Mouse (Mus musculus) adrenal gland, postnatal 25 days (tissue): ENCODE data around the gene Prkcg. TPM values are rescaled to one million over a fixed set of nuclear protein-coding genes. Genes with fewer than 3 reads are reported as not detected.
A peak's percentile ranks its signal among the peaks of the same experiment; 100 is the strongest.
"Not testable (repeated sequence)": the region's sequence is repeated elsewhere in the genome, so short reads cannot be mapped to it uniquely, and the experiment has no call there.

Experiments used
- DNase-seq: peaks from one replicate; pipeline ENCODE4 v3.0.0; 2021; ENCODE audit warnings: mixed read lengths
- long read RNA-seq: library from polyadenylated mRNA; stranded (forward); transcript quantifications from one replicate; pipeline ENCODE4 v2.0.0, GENCODE M21; 2021
- total RNA-seq: library from RNA; stranded (reverse); gene quantifications from 2 replicates; pipeline ENCODE4 v1.2.3, GENCODE M21; 2021

Prkcg gene
- total RNA-seq, result 1.0 and 1.2 TPM in 2 replicates
- long read RNA-seq, result 0 reads

DNA sequence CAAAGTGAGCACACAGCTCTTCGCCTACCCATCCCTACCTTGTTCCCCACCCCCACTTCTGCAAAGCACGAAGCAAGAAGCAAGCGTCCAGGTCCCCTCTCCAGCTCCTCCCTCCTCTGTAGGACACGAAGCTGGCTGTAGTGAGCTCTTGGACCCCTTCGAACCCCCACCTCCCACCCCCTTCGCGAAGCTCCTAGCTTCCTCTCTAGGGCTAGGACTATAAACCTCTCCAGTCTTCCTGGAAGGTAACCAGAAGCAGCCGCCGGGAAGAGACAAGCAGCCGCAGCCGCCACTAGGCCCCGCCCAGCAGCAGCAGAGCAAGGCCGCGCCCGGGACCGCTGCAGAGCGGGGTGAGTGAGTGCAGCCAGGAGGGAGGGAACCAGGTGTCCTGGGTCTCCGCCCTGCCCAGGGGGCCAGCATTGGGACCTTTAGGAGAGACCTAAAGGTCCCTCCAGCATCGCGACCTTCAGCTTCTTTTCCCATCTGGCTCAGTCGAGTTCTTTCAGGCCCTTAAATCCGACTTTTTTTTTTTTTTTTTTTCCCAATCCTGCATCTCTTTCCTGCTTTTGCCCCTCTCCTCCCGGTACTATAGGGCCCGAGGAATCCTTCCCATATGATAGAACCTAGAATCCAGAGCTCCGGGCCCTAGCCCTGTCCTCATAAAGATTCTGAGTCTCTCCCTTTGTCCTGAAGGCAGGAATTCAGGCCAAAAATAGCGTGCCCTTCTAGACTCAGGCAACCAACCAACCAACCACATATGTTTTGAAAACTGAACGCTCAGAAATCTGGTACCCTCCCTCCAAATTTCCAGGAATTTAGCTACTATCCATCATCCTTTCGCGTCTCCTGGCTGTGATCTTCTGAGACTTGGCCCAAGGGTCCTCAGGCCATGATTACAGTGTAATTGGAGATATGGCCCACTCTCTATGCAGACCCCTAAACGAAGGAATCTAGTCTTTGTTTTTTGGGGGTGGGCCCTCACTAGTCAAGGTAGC is at the start of gene Prkcg, which contains the start of gene Myadm:
Gene Prkcg (plus strand): TSS at position 204 of the 995 bp plus-strand sequence.
Gene Myadm (plus strand): TSS at position 105 of the 995 bp plus-strand sequence.
- peak; percentile 87 for DNase-seq

DNA sequence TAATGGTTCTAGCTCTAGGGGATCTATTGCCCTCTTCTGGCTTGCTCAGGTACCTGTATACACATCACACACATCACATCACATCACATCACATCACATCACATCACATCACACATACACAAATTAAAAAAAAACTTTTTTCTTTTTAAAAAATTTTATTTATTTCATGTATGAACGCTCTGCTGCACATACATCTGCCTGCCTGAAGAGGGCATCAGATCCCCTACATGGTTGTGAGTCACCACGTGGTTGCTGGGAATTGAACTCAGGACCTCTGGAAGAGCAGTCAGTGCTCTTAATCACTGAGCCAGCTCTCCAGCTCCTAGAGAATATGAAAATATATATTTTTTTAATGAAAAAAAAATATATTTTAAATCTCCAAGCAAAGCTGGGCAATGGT is 49.8 kb upstream of the Prkcg start:
- no peak for DNase-seq

DNA sequence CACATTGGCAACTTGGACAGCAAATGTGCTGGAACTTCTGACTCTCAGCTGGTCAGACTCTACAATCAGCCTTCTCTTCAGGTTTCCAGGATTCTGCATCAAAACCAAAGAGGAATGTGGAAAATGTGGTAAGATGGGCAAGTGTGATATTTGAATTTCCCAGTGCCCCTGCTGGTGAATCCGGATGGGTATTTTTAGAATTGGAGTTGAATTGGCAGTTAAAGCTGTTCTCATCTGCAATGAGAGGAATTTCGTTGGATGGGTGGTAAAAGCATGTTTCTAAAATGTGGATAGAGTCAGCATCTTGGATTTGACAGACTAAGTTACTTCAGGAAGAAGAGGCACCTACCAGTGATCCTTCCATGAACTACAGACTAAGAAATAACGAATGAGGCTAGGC is 28.3 kb upstream of the Prkcg start:
- no peak for DNase-seq

DNA sequence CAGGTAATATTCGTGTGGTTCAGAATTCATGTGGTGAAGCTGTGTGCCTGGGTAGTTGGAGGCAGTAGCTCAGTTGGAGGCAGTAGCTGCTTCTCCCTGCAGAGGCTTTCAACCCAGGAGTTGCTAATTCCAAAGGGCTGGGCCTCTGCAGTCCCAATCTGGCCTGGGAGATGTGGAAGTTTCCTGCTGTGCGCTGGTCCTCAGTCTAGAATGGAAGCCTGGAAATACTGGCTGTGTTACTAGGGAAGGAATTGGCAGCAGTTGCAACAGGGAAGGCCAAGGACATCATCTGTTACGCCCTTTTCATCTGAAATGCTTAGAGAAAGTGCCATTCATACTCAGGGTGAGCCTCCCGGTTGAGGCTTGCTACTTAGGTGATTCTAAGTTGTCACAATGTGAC is 27.5 kb upstream of the Prkcg start:
- no peak for DNase-seq

DNA sequence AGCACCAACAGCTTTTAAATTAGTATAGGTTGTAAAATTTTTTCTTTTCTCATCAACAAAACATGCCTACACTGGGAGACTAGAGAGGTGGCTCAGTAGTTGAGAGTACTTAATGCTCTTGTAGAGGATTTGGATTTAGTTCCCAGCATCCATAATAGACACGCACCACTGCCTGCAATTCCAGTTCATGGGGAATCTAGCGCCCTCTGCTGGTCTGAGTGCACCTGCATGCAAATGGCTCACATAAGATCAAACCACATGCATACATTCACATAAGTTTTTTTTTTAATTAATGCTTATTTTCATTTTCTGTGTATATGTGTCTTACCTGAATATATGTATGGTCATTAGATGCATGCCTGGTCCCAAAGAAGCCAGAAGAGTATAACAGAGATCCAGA is 26.2 kb upstream of the Prkcg start:
- peak; percentile 54 for DNase-seq

DNA sequence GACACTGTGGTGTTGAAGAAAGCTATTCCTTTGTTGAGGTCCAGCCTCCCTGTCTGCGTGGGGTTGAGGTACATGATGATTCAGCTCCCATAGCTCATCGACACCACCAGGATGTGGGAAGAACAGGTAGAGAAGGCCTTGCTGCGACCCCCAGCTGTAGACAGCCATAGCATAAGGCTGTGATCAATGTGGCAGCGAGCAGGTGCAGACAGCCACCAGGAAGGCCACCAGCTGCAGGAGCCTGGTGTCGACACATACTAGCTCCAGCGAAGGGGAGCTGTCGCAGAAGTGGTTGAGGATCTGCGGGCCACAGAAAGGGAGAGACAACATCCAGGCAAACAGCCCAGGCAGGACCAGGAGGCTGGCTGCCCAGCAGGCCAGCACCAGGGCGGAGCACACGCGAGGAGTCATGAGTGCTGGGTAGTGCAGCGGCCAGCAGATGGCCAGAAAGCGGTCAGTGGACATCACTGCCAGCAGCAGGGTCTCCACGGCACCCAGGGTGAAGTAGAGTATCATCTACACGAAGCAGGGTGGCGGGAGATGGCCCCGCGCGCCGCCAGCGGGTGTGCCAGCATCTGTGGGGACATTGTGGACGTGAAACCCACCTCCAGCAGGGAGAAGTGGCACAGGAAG is 24.5 kb upstream of the Prkcg start:
- DNase-seq, result no peak

DNA sequence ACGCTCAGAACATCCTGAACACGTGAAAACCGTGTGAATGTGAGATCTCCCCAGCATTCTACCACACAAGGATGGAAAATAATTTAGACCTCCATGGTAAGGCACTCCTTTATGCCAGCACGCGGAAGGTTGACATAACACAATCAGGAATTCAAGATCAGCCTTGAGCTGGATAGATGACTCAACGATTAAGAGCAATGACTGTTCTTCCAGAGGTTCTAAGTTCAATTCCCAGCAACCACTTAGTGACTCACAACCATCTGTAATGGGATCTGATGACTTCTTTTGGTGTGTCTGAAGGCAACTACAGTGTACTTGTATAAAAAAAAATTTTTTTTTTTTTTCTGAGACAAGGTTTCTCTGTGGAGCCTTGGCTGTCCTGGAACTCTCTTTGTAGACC is 23.7 kb upstream of the Prkcg start:
- DNase-seq, result no peak

DNA sequence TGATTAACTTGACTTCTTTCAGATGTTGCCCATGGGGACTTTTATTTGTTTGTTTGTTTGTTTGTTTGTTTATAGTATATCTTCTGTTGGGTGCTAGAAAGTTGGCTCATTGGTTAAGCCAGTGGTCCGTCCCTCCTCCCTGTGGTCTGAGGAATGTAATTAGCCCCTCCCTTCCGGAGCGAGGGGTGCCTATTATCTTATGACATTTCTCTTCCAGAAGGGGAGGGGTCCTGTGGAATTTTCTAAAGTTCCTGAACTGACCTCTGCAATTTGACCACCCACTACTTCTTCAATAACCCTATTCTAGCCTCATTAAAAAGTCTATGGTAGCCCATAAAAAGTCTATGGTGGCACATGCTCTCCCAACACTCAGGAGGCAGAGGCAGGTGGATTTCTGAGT is 21.7 kb upstream of the Prkcg start:
- DNase-seq, result no peak

DNA sequence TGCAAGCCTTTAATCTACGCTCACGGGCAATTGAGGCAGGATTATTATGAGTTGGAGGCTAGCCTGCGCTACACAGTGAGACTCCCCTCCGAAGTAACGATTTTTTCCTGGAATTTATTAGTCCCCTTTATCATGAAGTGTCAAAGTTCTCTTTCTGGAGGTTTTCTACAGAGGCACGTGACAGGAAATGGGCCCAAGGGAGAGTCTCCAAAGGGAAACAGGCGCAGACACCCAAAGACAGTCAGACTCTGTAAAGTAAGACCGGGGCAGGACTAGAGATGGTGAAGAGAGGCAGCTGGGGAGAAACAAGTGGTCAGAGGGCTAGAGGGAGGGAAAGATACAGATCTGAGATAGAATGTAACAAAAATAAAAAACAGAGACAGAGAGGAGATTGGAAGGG is 21.1 kb upstream of the Prkcg start:
- no peak for DNase-seq

DNA sequence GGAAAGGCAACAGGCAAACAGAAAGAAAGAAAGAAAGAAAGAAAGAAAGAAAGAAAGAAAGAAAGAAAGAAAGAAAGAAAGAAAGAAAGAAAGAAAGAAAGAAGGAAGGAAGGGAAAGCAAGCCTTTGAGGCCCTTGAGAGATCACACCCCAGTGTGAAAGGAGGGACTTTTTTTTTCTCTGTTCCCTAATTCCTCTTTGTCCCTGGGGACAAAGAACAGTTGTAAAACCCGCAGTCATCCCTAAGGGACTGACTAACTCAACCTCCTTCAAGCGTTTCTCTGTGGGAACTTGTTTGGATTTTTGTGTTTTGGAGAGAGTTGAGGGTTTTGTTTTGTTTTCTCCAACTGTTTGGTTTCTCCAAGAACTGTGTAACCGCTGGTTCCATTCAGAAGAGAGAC is 20.7 kb upstream of the Prkcg start:
- DNase-seq, result no peak

DNA sequence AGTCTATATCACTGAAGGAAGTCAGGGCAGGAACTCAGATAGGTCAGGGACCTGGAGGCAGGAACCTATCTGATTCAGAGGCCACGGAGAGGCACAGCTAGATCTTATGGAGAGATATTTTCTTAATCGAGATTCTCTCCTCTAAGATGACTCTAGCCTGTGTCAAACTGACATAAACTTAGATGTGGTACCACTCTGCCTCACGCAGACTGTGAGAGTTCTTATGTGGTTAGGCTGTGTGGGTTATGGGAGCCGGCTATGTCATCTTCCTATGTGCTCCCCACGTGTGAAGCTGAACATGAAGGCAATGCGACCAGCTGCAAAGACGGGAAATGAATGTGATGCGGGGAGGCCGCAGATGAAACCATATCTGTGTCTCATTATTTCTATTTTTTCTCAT is 16.8 kb upstream of the Prkcg start:
- no peak for DNase-seq

DNA sequence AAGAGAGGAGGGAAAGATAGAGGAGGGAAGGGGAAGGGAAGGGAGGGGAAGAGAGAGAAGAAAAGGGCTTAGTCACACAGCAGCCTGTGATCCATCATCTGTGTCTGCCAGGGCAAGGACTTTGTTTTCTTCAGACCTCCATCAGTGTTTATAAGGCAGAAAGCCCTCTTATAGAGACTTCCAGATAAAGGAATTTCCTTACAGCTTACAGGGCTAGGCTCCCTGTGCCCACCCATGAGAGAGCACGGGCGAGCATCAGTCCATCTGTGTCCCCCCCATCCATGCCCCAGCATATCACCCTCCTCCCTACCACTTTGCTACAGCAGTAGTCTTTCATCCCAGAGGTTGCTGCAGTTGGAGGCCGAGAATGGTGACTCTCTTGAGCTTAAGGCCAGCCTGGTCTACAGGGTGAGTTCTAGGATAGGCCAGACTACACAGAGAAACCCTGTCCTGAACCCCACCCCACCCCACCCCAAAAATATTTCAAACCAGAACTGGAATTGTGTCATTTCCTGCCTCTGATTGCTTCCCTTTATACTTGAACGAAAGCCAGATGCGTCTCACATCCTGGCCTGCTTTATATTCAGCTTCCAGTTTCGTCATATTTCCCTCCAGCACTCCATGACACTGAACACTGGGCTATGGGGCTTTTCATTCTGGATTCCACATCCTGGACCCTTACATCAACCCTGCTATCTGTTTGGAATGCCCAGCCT is 13.4 kb upstream of the Prkcg start:
- no peak for DNase-seq

DNA sequence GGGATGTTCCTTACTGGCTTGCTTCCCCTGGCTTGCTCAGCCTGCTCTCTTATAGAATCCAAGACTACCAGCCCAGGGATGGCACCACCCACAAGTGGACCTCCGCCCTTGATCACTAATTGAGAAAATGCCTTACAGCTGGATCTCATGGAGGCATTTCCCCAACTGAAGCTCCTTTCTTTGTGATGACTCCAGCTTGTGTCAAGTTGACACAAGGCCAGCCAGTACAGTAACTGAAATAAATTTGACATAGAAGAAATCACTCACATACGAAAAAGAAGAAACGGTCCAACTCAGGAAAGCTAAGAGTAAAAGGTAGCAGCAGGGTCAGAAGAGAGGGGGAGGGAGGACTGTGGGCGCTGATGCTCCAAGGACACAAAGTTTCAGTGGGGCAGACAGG is 12.2 kb upstream of the Prkcg start:
- DNase-seq, result not testable (repeated sequence)

DNA sequence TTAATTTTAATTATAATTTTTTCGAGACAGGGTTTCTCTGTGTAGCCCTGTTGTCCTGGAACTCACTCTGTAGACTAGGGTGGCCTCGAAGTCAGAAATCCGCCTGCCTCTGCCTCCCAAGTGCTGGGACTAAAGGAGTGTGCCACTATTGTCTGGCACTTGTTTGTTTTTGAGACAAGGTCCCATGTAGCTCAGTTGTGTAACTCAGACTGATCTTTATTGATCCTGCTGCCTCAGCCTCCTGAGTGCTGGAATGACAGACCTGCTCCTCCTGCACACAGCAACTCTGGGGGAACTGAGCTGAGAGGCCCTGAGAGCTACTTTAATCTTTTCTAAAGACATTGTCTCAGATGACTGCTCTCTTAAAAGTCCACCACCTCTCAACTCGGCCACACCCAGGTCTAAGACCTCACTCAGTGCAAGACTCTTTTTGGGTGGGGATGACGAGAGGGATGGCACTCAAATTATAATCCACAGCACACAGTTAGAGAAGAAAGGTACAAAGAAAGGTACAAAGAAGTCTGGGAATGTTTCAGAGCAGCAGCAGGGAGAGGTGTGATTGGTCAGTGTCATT is 8.8 kb upstream of the Prkcg start:
- no peak for DNase-seq

DNA sequence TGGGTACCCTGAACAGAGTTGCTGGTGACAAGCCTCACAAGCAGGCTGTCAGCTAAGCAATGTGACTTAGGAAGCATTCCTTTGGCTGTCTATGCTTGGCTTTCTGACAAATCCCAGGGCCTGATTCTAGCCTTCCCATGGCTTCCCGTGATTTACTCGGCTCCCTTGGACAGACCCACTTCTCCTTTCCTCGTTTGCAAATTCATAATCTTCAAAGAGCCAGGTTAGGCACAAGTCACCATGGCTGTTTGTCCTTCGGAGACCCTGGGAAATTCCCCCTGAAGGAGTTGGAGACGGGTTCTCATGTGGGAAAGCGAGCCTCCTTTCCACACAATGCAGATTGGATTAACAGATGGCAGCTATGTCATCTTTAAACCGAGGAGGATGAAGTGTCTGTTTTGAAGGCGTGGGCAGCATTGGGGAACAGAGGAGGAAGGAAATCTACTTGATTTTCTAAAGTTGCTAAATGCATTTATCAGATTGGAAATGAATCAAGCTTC is 8.3 kb upstream of the Prkcg start:
- no peak for DNase-seq

DNA sequence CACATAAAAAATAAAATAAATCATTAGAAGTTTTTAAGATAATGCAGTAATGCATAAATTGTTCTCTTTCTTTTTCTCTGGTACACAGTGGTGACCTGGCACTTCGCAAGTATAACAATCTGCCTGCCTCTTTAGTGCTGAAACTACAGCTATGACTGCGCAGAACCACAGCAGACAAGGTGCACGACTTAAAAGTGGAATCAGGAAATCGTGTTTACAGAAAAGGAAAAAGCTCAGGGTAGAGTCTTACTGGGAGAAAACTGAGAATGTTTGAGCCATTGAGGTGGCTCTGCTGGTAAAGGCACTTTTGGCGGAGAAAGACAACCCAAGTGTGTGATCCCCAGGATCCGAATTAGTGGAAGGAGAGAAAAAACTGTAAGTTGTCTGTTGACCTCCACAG is 7.2 kb upstream of the Prkcg start:
- DNase-seq, result no peak

DNA sequence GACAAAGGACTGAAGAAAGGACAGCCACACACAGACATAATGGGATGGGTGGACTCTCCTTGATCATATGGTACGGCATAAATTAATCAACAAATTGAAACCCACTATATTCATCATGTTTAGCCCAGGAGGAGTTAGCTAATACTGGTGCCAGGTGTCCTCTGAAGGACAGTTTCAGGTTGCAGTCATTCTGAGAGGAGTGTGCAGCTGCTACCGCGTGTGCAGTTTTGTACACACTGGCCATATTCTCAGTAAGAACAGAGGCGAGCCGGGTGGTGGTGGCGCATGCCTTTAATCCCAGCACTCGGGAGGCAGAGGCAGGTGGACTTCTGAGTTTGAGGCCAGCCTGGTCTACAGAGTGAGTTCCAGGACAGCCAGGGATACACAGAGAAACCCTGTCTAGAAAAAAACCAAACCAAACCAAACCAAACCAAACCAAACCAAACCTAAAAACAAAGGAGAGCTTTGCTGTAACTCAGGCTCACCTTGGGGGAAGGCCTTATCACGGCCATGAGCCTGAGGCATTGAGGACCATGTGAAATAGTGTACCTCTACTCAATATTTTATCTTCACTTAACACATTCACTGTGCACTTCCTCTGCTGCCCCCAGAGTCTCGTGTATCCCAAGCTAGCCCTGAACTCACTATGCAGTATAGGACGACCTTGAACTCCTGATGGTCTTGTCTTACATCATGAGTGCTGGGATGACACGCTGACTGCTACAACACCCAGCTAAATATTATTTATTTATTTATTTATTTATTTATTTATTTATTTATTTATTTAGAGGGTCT is 5.7 kb upstream of the Prkcg start:
- no peak for DNase-seq

DNA sequence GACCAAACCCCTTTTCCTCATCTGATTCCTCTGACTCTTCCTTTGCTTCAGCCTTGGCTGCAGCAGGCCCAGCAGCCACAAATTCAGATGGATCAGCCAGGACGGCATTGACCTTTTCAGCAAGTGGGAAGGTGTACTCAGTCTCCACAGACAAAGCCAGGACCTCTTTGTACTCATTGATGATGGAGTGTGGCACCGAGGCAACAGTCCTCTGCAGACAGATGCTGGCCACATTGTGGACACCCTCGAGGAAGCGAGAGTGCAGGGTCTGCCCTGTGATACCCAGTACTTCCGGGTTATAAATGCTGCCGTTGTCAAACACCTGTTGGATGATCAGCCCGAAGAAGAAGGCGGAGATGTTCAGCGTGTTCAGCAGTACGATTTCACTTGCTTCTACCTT is 4.4 kb upstream of the Prkcg start:
- no peak for DNase-seq

DNA sequence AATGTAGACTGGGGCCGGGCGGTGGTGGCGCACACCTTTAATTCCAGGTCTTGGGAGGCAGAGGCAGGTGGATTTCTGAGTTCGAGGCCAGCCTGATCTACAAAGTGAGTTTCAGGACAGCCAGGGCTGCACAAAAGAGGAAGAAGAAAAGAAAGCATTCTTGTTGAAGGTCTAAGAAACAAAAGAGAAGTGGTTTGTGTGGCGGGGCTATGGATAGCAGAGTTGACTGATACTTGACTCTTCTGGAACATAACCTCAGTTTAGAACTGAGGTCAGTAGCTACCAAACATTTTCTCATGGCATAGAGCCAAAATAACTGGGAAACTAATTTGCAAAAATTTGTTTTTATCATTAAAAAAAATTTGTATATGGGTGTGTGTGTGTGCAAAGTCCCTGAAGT is 2.9 kb upstream of the Prkcg start:
- no peak for DNase-seq

DNA sequence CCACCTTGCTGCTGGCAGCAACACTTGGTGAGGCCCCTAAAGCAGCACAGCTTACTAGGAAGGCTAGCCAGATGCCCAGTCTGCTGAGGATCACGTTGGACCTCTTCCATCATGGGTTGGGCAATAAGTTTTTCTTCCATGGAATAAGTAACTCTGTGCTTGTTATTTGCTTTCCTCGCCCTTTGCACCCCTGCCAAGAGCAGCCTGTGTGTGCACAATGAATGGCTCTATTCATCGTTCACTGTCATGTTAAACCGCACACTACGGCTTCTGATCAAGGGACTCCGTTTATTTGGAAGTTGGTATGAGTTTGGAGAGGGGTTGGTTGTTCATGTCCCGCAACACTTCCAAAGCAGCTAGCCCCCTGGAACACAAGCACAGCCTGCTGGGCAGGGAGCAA is 1.8 kb upstream of the Prkcg start:
- no peak for DNase-seq

DNA sequence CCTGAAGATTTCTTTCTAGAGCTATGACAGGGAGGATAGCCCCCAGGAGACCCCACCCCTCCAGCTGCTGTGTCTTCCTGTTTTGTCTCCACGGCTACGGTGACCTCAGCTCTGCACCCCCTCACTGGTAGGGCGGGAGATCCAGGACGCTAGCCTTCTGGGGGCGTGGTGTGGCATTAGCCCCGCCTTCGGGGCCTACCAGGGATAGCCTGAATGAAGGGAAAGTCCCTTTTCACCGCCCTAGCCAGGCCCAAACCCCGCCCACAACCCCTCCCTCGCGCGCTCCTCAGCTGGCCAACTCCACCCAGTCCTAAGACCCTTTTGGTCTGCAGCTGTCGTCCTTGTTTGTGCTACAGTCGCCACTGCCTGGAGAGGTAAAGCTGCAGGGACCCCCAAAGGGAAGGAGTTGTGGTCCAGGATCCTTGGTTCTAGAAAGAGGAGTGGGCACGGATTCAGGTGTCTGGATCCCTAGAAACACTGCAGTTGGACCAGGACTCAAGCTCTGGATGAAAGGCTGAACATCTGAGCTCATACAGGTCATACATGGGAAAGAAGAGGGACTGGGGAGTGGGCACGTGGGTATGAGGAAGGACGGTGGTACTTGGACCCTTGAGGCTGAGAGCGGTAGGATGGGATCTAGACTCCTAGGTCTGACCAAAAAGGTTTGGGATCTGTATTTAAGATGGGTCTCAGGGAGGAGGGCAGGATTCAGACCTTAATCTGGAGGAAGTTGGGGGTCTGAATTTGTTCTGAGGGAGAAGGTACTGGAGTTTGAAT is 1.5 kb downstream of the Prkcg start:
- peak; percentile 94 for DNase-seq
